Mouse (Mus musculus) hindbrain, embryonic 10.5 days (tissue): ENCODE results near the gene Klc4. TPM values are rescaled to one million over a fixed set of nuclear protein-coding genes. Genes with fewer than 3 reads are reported as not detected.

Experiments
- DNase-seq: peaks from one replicate; pipeline ENCODE4 v3.0.0-alpha.2; 2017; ENCODE audit warnings: low spot score
- H3K27ac ChIP-seq: fragments of 300-500 bp; sonication (generic); 2 replicates; pipeline ENCODE4 v1.5.1; 2016; ENCODE audit warnings: mild to moderate bottlenecking, moderate library complexity
- H3K27me3 ChIP-seq: fragments of 300-500 bp; sonication (generic); 2 replicates; pipeline ENCODE4 v1.6.1; 2016; ENCODE audit warnings: mild to moderate bottlenecking; ENCODE audit not compliant: poor library complexity, insufficient read depth, severe bottlenecking
- H3K36me3 ChIP-seq: fragments of 300-500 bp; sonication (generic); 2 replicates; pipeline ENCODE4 v1.6.1; 2016; ENCODE audit warnings: mild to moderate bottlenecking, moderate library complexity
- H3K4me1 ChIP-seq: fragments of 300-500 bp; sonication (generic); replicated peaks from 2 replicates; pipeline ENCODE4 v1.6.1; 2016; ENCODE audit warnings: mild to moderate bottlenecking
- H3K4me3 ChIP-seq: fragments of 300-500 bp; sonication (generic); 2 replicates; pipeline ENCODE4 v1.5.1; 2016; ENCODE audit warnings: mild to moderate bottlenecking, moderate library complexity
- H3K9me3 ChIP-seq: fragments of 300-500 bp; sonication (generic); 2 replicates; pipeline ENCODE4 v1.6.1; 2016; ENCODE audit warnings: mild to moderate bottlenecking, moderate library complexity
- WGBS: fragments of 180-500 bp; shearing (Covaris S2); methylation state at CpG from one replicate; pipeline ENCODE4 v1.1.7; 2016; 5-methylcytosine and 5-hydroxymethylcytosine counted together
- polyA plus RNA-seq: library from polyadenylated mRNA; unstranded; fragments of >200 nt; fragmentation: Nextera tagmentation; extraction: Ambion mirVana; gene quantifications from 2 replicates; pipeline ENCODE4 v1.2.1, GENCODE M21; 2016

Gene Klc4
- polyA plus RNA-seq, 1 experiment from 2014 or later, result 38.1 TPM

GRCm38 (mm10) chr17:46674530-46675283 lies 28.9 kb upstream of the Klc4 start:
- Histone ChIP-seq H3K36me3 (peaks cover 71% of the 10 kb centered on the region), H3K27me3 (no peaks in the 10 kb centered on the region), H3K4me1 (peaks cover 49% of the 10 kb centered on the region), H3K9me3 (no peaks in the 10 kb centered on the region), H3K4me3 (peak overlapping the region; percentile 91), H3K27ac (peak overlapping the region; percentile 85)
- 23% methylated on average over 15 of the region's 15 CpGs for WGBS
- DNase-seq, result no peak

DNA sequence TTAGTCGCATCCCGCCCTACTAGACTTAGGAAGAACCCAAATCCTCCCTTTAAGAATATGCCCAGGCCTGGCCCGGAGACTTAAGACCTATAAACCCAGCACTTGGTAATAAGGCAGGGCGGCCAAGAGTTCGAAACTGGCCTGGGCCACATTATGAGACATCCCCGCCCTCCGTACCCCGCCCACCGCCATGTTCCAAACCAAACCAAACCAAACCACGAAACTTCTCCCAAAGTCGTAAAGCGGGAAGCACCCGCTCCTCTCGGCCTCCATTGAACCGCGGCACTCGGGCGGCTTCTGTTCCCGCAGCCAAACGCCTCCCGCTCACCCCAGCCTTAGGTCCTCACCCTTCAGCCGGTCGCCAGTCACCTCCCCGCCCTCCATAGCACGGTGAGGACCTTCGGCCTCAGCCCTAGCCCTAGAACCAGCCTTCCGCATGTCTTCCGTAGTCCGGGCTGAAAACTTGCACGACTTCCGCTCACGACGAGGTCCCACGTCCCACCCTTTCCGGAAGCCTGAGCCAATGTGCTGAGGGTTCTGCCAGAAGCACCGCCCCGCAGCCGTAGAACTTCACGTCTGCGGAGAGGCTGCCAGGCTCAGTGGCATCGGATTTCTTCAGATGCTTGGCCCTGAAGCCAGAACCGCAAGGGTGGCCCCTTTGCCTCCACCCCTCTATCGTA lies 28.2 kb upstream of the Klc4 start, which contains the start of gene Rrp36:
Gene Rrp36 (minus strand): TSS at position 503 of the 680 bp plus-strand sequence.
- Histone ChIP-seq H3K4me3 (peak within 1 kb of the TSS; percentile 91), H3K27me3 (no peaks in the 10 kb centered on the region), H3K36me3 (peaks cover 78% of the 10 kb centered on the region), H3K27ac (peak within 1 kb of the TSS; percentile 85), H3K9me3 (no peaks in the 10 kb centered on the region), H3K4me1 (peaks cover 41% of the 10 kb centered on the region)
- DNase-seq, result peak; percentile 93
- WGBS, result under 1% methylated on average over 43 of the region's 43 CpGs

- Histone ChIP-seq H3K4me1 (peaks cover 23% of the 10 kb centered on the region), H3K27me3 (no peaks in the 10 kb centered on the region), H3K27ac (no peak overlapping the region), H3K36me3 (peaks cover 80% of the 10 kb centered on the region), H3K4me3 (no peak overlapping the region), H3K9me3 (no peaks in the 10 kb centered on the region)
- no peak for DNase-seq
- WGBS, result 96% methylated on average over 10 of the region's 10 CpGs
Measured at GRCm38 (mm10) chr17:46669911-46670310, 24.1 kb upstream of the Klc4 start.

DNA sequence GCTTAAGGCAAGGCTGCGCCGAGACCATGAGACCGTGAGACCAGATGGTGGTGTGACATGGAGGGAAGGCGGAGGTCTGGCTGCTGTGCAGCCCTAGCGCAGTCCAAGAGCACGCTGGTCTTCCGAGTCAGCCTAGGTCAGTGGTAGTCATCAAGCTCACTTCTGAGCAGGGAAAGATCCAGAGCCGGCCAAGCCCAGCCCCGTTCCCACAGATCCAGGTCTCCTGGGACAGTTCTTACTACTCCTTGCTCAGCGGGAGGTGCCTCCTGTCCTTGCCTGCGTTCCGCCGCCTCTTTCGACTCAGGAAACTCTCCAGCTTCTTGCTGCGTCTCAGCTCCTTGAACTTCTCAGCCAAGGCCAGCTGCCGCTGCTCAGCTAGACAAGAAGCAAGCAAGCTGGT lies 21.9 kb upstream of the Klc4 start:
- Histone ChIP-seq H3K27me3 (no peaks in the 10 kb centered on the region), H3K9me3 (no peaks in the 10 kb centered on the region), H3K4me3 (no peak overlapping the region), H3K4me1 (peaks cover 5% of the 10 kb centered on the region; the same call in 1 of the 2 replicates), H3K36me3 (peaks cover 94% of the 10 kb centered on the region), H3K27ac (no peak overlapping the region)
- 90% methylated on average over 16 of the region's 16 CpGs for WGBS
- DNase-seq, result no peak

DNA sequence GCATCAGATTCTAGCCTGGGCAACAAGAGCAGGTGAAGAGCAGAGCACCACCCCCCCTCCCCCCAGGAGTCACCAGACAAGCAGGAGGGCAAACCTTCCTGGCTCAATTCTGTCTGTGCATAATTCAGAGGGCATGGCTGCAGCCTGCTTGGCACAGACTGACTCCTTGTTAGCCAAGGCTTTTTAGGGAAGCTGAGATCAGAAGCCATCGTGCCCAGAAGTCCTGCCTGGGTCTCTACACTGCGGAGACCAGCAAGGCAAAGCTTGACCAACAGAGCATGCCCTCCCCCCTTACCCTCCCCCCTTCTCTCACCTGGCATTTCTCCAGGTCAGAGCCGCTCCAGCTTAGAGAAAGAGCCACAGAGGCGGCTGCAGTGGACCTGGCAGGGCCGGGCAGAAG lies 16.9 kb upstream of the Klc4 start:
- no peaks in the 10 kb centered on the region for H3K27me3 ChIP-seq
- no peak overlapping the region for H3K4me3 ChIP-seq
- no peaks in the 10 kb centered on the region for H3K9me3 ChIP-seq
- 97% methylated on average over 5 of the region's 5 CpGs for WGBS
- no peak overlapping the region for H3K27ac ChIP-seq
- DNase-seq, result no peak
- H3K36me3 ChIP-seq, result peaks cover 98% of the 10 kb centered on the region
- no peaks in the 10 kb centered on the region for H3K4me1 ChIP-seq

GRCm38 (mm10) chr17:46661981-46662380 lies 16.2 kb upstream of the Klc4 start:
- WGBS, result 94% methylated on average over 12 of the region's 12 CpGs
- DNase-seq, result no peak
- Histone ChIP-seq H3K4me3 (no peak overlapping the region), H3K9me3 (no peaks in the 10 kb centered on the region), H3K27me3 (no peaks in the 10 kb centered on the region), H3K36me3 (peaks cover 100% of the 10 kb centered on the region), H3K4me1 (no peaks in the 10 kb centered on the region), H3K27ac (no peak overlapping the region)

DNA sequence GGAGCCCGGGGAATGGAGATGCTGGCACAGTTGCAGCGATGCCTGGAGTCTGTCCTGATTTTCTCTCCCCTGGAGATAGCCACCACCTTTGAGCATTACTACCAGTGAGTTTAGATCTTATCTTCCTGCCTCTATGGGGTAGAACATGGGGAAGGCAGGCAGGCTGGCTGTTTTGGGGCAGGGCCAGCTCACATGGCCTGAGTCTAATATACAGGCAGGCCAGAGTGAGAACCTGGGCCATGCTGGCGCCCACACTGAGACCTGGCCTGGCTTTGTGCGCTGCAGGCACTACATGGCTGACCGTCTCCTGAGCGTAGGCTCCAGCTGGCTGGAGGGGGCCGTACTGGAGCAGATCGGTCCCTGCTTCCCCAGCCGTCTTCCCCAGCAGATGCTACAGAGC lies 15.5 kb upstream of the Klc4 start:
- no peaks in the 10 kb centered on the region for H3K27me3 ChIP-seq
- no peak for DNase-seq
- no peaks in the 10 kb centered on the region for H3K4me1 ChIP-seq
- WGBS, result 93% methylated on average over 9 of the region's 9 CpGs
- H3K4me3 ChIP-seq, result no peak overlapping the region
- H3K27ac ChIP-seq, result 0 out of 2 replicates have a peak overlapping the region, but pooled peaks have one; percentile 8
- no peaks in the 10 kb centered on the region for H3K9me3 ChIP-seq
- peaks cover 100% of the 10 kb centered on the region for H3K36me3 ChIP-seq

DNA sequence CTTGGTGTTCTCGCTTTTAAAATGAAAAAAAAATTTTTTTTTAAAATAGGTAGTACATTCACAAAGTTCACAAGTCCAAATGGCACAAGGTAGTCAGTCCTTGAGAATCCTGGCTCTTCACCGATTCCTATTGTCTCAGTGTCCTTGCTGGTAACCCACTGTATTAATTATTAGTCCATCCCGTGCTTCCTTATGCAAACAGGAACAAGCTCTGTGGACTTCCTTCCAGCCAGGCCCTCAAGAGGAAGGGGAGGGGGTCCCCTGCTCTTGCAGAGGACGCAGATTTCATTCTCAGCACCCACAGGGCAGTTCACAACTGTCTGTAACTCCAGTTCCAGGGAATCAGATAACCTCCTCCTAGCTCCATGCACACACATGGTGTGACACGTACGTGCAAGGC lies 10.2 kb upstream of the Klc4 start:
- Histone ChIP-seq H3K27me3 (no peaks in the 10 kb centered on the region), H3K4me3 (no peak overlapping the region), H3K27ac (no peak overlapping the region), H3K36me3 (peaks cover 98% of the 10 kb centered on the region), H3K4me1 (peaks cover 26% of the 10 kb centered on the region), H3K9me3 (no peaks in the 10 kb centered on the region)
- WGBS, result 88% methylated on average over 6 of the region's 6 CpGs
- no peak for DNase-seq

GRCm38 (mm10) chr17:46651755-46652547 lies 6.1 kb upstream of the Klc4 start:
- Histone ChIP-seq H3K4me1 (peaks cover 48% of the 10 kb centered on the region), H3K36me3 (peaks cover 76% of the 10 kb centered on the region), H3K9me3 (no peaks in the 10 kb centered on the region), H3K27me3 (no peaks in the 10 kb centered on the region), H3K4me3 (peak overlapping the region; percentile 65), H3K27ac (peak overlapping the region; percentile 96)
- DNase-seq, result no peak
- WGBS, result 74% methylated on average over 20 of the region's 20 CpGs

DNA sequence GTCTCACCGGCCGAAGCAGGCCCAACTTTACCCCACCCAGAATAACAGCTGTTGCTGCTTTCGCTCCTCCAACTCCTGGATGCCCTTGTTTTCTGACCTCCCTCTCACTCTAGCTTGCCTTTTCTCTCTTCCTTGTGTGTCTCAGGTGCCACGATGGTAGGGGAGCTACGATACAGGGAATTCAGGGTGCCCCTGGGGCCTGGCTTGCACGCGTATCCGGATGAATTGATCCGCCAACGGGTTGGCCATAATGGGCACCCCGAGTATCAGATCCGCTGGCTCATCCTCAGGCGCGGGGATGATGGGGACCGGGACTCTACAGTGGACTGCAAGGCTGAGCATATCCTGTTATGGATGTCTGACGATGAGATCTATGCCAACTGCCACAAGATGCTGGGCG lies 5.5 kb upstream of the Klc4 start:
- whole genome bisulfite sequencing, result 78% methylated on average over 17 of the region's 17 CpGs
- peaks cover 69% of the 10 kb centered on the region for H3K36me3 ChIP-seq
- peak overlapping the region; percentile 96 for H3K27ac ChIP-seq

GRCm38 (mm10) chr17:46650232-46651031 lies 4.6 kb upstream of the Klc4 start, which contains the start of gene Cul7:
Gene Cul7 (plus strand): TSS chr17:46650337.
- peak; percentile 94 for DNase-seq

More for the DNA sequence above, 5.5 kb upstream of the Klc4 start:
- Histone ChIP-seq H3K9me3 (no peaks in the 10 kb centered on the region), H3K4me1 (peaks cover 54% of the 10 kb centered on the region), H3K4me3 (peak overlapping the region; percentile 65), H3K27me3 (no peaks in the 10 kb centered on the region)
- no peak for DNase-seq

GRCm38 (mm10) chr17:46649811-46650210 lies 4.0 kb upstream of the Klc4 start:
- H3K27ac ChIP-seq, result peak overlapping the region; percentile 96
- H3K36me3 ChIP-seq, result peaks cover 54% of the 10 kb centered on the region
- peaks cover 59% of the 10 kb centered on the region for H3K4me1 ChIP-seq
- no peaks in the 10 kb centered on the region for H3K9me3 ChIP-seq
- H3K27me3 ChIP-seq, result no peaks in the 10 kb centered on the region
- 39% methylated on average over 15 of the region's 15 CpGs for WGBS
- DNase-seq, result no peak
- peak overlapping the region; percentile 65 for H3K4me3 ChIP-seq

More at GRCm38 (mm10) chr17:46650232-46651031, 4.6 kb upstream of the Klc4 start, which contains the start of gene Cul7:
- no peaks in the 10 kb centered on the region for H3K9me3 ChIP-seq
- peak within 1 kb of the TSS; percentile 96 for H3K27ac ChIP-seq
- H3K27me3 ChIP-seq, result no peaks in the 10 kb centered on the region
- peaks cover 53% of the 10 kb centered on the region for H3K4me1 ChIP-seq
- H3K36me3 ChIP-seq, result peaks cover 60% of the 10 kb centered on the region
- H3K4me3 ChIP-seq, result peak within 1 kb of the TSS; percentile 65
- WGBS, result under 1% methylated on average over 58 of the region's 58 CpGs
